Mouse (Mus musculus): ENCODE measurements around the gene Klf7. TPM values are rescaled to one million over a fixed set of nuclear protein-coding genes. Genes with fewer than 3 reads are reported as not detected.

Klf7 gene
- 15.3 and 19.3 TPM in 2 replicates for polyA plus RNA-seq (2015; fragmentation: Nextera tagmentation; extraction: Ambion mirVana)

GRCm38 (mm10) chr1:64121559-64122465, at the start of gene Klf7:
Klf7 (minus strand) TSS chr1:64122282.

Small RNA genes lying within 50 kb of the gene (microRNA-seq; reads per million reads assigned to microRNA genes)
- gene Mir6899, result 0.42 to 0.61 reads per million in 2 experiments
